Mouse (Mus musculus): ENCODE results near the gene Lrmp. TPM values are rescaled to one million over a fixed set of nuclear protein-coding genes. Genes with fewer than 3 reads are reported as not detected.

Lrmp gene
- total and polyA plus RNA-seq, 3 experiments: 64.3 to 70.1 TPM; not detected in 1

- Histone ChIP-seq H3K4me1 (ENCODE audit: control insufficient read depth in 1 of 2, insufficient read depth in 2 of 2, low read length in 2 of 2) (no peaks in the 10 kb centered on the region), H3K27ac (ENCODE audit: control insufficient read depth, low read depth, low read length) (no peak overlapping the region), H3K4me3 (ENCODE audit: control insufficient read depth in 1 of 2, insufficient read depth in 1 of 2, low read depth in 2 of 2, low read length in 2 of 2) (no peak overlapping the region), H3K27me3 (ENCODE audit: control insufficient read depth in 1 of 2, insufficient read depth in 2 of 2, low read length in 2 of 2) (no peaks in the 10 kb centered on the region; a peak in 1 of 4 replicates), H3K36me3 (ENCODE audit: control insufficient read depth in 1 of 2, insufficient read depth in 2 of 2, low read length in 2 of 2) (peaks cover 0 to 1% of the 10 kb centered on the region in 2 experiments; a peak in 1 of 4 replicates), H3K79me2 (ENCODE audit: control insufficient read depth, insufficient read depth, low read length, poor library complexity) (no peaks in the 10 kb centered on the region), H3K9ac (ENCODE audit: control insufficient read depth, low read depth, low read length, poor library complexity, severe bottlenecking) (no peak overlapping the region), H3K9me3 (replicated peaks; ENCODE audit: insufficient read depth, low read length) (no peaks in the 10 kb centered on the region)
- no peak for TF ChIP-seq RCOR1 (IDR thresholded peaks at IDR 0.05; ENCODE audit: low read depth, low read length)
- TF ChIP-seq GATA1 (IDR thresholded peaks at IDR 0.05; ENCODE audit: low read depth, low read length): no peak
- TF ChIP-seq ZC3H11A (IDR thresholded peaks at IDR 0.05; ENCODE audit: low read depth, low read length): no peak
- no peak for TF ChIP-seq E2F4 (IDR thresholded peaks at IDR 0.05; ENCODE audit: borderline replicate concordance, low read depth, low read length)
- no peak for TF ChIP-seq JUND (IDR thresholded peaks at IDR 0.05; ENCODE audit: low read depth, low read length)
- no peak for TF ChIP-seq TAL1 (IDR thresholded peaks at IDR 0.05; ENCODE audit: low read length)
- TF ChIP-seq USF2 (IDR thresholded peaks at IDR 0.05; ENCODE audit: borderline replicate concordance in 1 of 2, insufficient read depth in 1 of 2, low read depth in 1 of 2, low read length in 2 of 2): no peak
- no peak for TF ChIP-seq HCFC1 (IDR thresholded peaks at IDR 0.05; ENCODE audit: low read depth, low read length)
- no peak for TF ChIP-seq BHLHE40 (IDR thresholded peaks at IDR 0.05; ENCODE audit: borderline replicate concordance, low read depth, low read length)
- TF ChIP-seq POLR2A (IDR thresholded peaks at IDR 0.05; ENCODE audit: control insufficient read depth in 1 of 2, insufficient read depth in 1 of 2, low read depth in 1 of 2, low read length in 2 of 2, poor library complexity in 1 of 2): no peak
- TF ChIP-seq TCF12 (IDR thresholded peaks at IDR 0.05; ENCODE audit: low read depth, low read length): no peak
- no peak for TF ChIP-seq ZNF384 (IDR thresholded peaks at IDR 0.05; ENCODE audit: low read depth, low read length)
- TF ChIP-seq EP300 (IDR thresholded peaks at IDR 0.05; ENCODE audit: low read depth in 1 of 2, low read length in 2 of 2): no peak
- TF ChIP-seq MEF2A (IDR thresholded peaks at IDR 0.05; ENCODE audit: extremely low read depth, insufficient replicate concordance, low read depth, low read length, poor library complexity, severe bottlenecking): no peak
- TF ChIP-seq GABPA (IDR thresholded peaks at IDR 0.05; ENCODE audit: low read depth, low read length): no peak
- no peak for TF ChIP-seq MYB (IDR thresholded peaks at IDR 0.05; ENCODE audit: low read depth, low read length)
- TF ChIP-seq CHD2 (IDR thresholded peaks at IDR 0.05; ENCODE audit: low read length): no peak
- no peak for DNase-seq (ENCODE audit: low read depth, low spot score)
Measured at GRCm38 (mm10) chr6:145175571-145175981, 60.1 kb downstream of the Lrmp start.

DNA sequence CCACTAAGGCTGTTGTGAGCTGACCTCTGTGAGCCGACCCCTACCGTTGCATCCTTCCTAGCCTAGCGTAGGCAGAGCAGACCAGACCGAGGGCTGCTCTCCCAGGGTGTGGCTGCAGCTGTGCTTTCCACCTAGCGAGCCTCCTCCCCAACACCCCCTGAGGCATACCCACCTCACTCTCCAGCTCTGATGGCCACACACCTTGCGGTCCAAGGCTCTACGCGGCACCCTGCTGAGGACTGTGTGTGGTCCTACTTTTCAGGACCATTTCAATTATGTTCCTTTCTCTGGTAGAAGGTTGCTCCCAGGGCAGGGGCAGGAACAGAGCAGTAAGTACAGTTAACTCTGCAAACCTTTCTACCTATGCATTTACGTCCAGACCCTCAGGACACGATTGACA is 61.0 kb downstream of the Lrmp start:
- H3K36me3 ChIP-seq (ENCODE audit: control insufficient read depth in 1 of 2, insufficient read depth in 2 of 2, low read length in 2 of 2): peaks cover 0 to 1% of the 10 kb centered on the region in 2 experiments; a peak in 1 of 4 replicates
- TF ChIP-seq E2F4 (IDR thresholded peaks at IDR 0.05; ENCODE audit: borderline replicate concordance, low read depth, low read length) (no peak), ELF1 (IDR thresholded peaks at IDR 0.05; ENCODE audit: low read depth, low read length) (no peak), JUND (IDR thresholded peaks at IDR 0.05; ENCODE audit: low read depth, low read length) (no peak), ZC3H11A (IDR thresholded peaks at IDR 0.05; ENCODE audit: low read depth, low read length) (no peak), CHD1 (IDR thresholded peaks at IDR 0.05; ENCODE audit: low read depth, low read length) (no peak), SIN3A (IDR thresholded peaks at IDR 0.05; ENCODE audit: low read length) (no peak)
- no peak overlapping the region for H3K27ac ChIP-seq (ENCODE audit: control insufficient read depth, low read depth, low read length)
- H3K27me3 ChIP-seq (ENCODE audit: control insufficient read depth in 1 of 2, insufficient read depth in 2 of 2, low read length in 2 of 2): no peaks in the 10 kb centered on the region; a peak in 1 of 4 replicates
- no peaks in the 10 kb centered on the region for H3K79me2 ChIP-seq (ENCODE audit: control insufficient read depth, insufficient read depth, low read length, poor library complexity)
- no peak overlapping the region for H3K4me3 ChIP-seq (ENCODE audit: control insufficient read depth in 1 of 2, insufficient read depth in 1 of 2, low read depth in 2 of 2, low read length in 2 of 2)
- H3K9me3 ChIP-seq (replicated peaks; ENCODE audit: insufficient read depth, low read length): no peaks in the 10 kb centered on the region
- no peak for DNase-seq (ENCODE audit: low read depth, low spot score)
- no peak overlapping the region for H3K9ac ChIP-seq (ENCODE audit: control insufficient read depth, low read depth, low read length, poor library complexity, severe bottlenecking)
- H3K4me1 ChIP-seq (ENCODE audit: control insufficient read depth in 1 of 2, insufficient read depth in 2 of 2, low read length in 2 of 2): no peaks in the 10 kb centered on the region

Measured in MEL (cell line).